Mouse (Mus musculus) hindbrain, postnatal 0 days (tissue): ENCODE data around the gene B230118H07Rik. TPM values are rescaled to one million over a fixed set of nuclear protein-coding genes. Genes with fewer than 3 reads are reported as not detected.

ENCODE experiments used
- ATAC-seq: fragments of 200-750 bp; cut with Nextera tagmentation; 2 replicates; pipeline ENCODE4 v1.8.0; 2017; ENCODE audit warnings: mild to moderate bottlenecking, moderate TSS enrichment, moderate library complexity
- DNase-seq: peaks from one replicate; pipeline ENCODE4 v3.0.0-alpha.2; 2015; ENCODE audit warnings: low spot score
- H3K27ac ChIP-seq: fragments of 300-500 bp; sonication (generic); 2 replicates; pipeline ENCODE4 v1.5.1; 2014; ENCODE audit warnings: mild to moderate bottlenecking
- H3K27me3 ChIP-seq: fragments of 300-500 bp; sonication (generic); 2 replicates; pipeline ENCODE4 v1.6.1; 2014; ENCODE audit warnings: low read length, mixed read lengths; ENCODE audit not compliant: insufficient read depth
- H3K36me3 ChIP-seq: fragments of 300-500 bp; sonication (generic); 2 replicates; pipeline ENCODE4 v1.6.1; 2014; ENCODE audit warnings: low read length, mixed read lengths; ENCODE audit not compliant: insufficient read depth
- H3K4me1 ChIP-seq: fragments of 300-500 bp; sonication (generic); 2 replicates; pipeline ENCODE4 v1.6.1; 2014; ENCODE audit warnings: antibody characterized with exemption, low read length, mixed read lengths; ENCODE audit not compliant: insufficient read depth
- H3K4me2 ChIP-seq: fragments of 300-500 bp; sonication (generic); 2 replicates; pipeline ENCODE4 v1.6.1; 2014; ENCODE audit warnings: low read depth, mild to moderate bottlenecking, low read length, moderate library complexity, mixed read lengths
- H3K4me3 ChIP-seq: fragments of 300-500 bp; sonication (generic); 2 replicates; pipeline ENCODE4 v1.5.1; 2014; ENCODE audit warnings: low read length
- H3K9ac ChIP-seq: fragments of 300-500 bp; sonication (generic); replicated peaks from 2 replicates; pipeline ENCODE4 v1.6.1; 2014; ENCODE audit warnings: mild to moderate bottlenecking, low read length, moderate library complexity, mixed read lengths
- H3K9me3 ChIP-seq: fragments of 300-500 bp; sonication (generic); 2 replicates; pipeline ENCODE4 v1.6.1; 2016; ENCODE audit warnings: low read length, mixed read lengths
- CTCF ChIP-seq: IDR thresholded peaks from 2 replicates; pipeline ENCODE4 v1.5.1; 2016; ENCODE audit warnings: antibody characterized with exemption, control low read depth, low read depth
- WGBS: fragments of 180-500 bp; shearing (Covaris S2); extraction: QIAGEN DNeasy Blood & Tissue Kit; methylation state at CpG from one replicate; pipeline ENCODE4 v1.1.7; 2014; 5-methylcytosine and 5-hydroxymethylcytosine counted together
- polyA plus RNA-seq: library from polyadenylated mRNA; unstranded; fragments of >200 nt; fragmentation: Nextera tagmentation; extraction: Ambion mirVana; gene quantifications from 2 replicates; pipeline ENCODE4 v1.2.1, GENCODE M21; 2015
- total RNA-seq: library from RNA; depleted of rRNA; stranded (reverse); fragments of >200 nt; gene quantifications from 2 replicates; pipeline ENCODE4 v1.2.3, GENCODE M21; 2014

B230118H07Rik gene
- total and polyA plus RNA-seq, 2 experiments from 2014 or later = 13.3 to 57.3 TPM

DNA sequence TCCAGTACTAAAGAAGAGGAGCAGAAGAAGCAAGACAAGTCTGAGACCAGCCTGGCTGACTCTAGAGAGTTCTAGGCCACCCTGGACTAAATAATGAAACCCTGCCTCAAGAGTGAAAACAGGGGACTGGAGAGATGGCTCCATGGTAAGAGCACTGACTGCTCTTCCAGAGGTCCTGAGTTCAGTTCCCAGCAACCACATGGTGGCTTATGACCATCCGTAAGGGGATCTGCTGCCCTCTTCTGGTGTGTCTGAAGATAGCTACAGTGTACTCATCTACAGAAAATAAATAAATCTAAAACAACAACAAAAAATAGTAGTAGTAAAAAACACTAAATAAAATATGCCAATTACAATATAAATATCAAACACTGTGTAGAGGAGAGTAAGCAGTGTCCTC lies 3.5 kb downstream of the B230118H07Rik start:
- no peak overlapping the region for H3K4me2 ChIP-seq
- no peaks in the 10 kb centered on the region for H3K27me3 ChIP-seq
- ATAC-seq (no peak), DNase-seq (no peak)
- H3K4me3 ChIP-seq = no peak overlapping the region
- no peaks in the 10 kb centered on the region for H3K36me3 ChIP-seq
- no peak overlapping the region for H3K27ac ChIP-seq
- no peak overlapping the region for H3K9ac ChIP-seq
- no peaks in the 10 kb centered on the region for H3K9me3 ChIP-seq
- WGBS = 87% methylated on average over 1 of the region's 1 CpGs
- no peak for TF ChIP-seq CTCF
- H3K4me1 ChIP-seq = 0 out of 2 replicates have a peak, but pooled peaks cover 3% of the 10 kb centered on the region

DNA sequence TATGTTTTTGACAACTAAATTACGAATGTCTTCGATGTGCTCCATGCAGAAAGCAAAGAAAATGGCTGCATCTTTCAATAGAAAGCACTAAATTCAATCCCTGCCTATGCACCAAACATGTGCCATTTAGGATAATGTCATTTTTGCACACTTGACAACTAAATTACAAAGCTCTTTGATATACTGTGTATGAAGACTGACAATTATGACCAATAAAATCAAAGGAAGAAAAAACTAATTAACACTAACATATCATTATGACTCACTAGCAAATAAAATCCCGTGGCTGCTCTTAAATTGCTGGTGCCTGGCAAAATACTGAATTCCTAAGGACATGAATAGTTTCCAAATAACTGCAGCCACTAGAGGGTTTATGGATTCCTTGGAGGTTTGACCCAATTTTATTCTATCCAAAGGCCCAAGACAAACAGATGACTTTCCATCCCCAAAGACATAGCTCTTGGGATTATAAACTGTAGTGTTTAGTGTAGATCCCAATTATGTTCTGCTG lies 9.4 kb downstream of the B230118H07Rik start:
- H3K27me3 ChIP-seq = no peaks in the 10 kb centered on the region
- H3K27ac ChIP-seq = no peak overlapping the region
- H3K4me1 ChIP-seq = no peaks in the 10 kb centered on the region
- ATAC-seq = no peak
- DNase-seq = no peak
- no peaks in the 10 kb centered on the region for H3K36me3 ChIP-seq
- H3K9me3 ChIP-seq = no peaks in the 10 kb centered on the region
- H3K4me2 ChIP-seq = no peak overlapping the region
- H3K9ac ChIP-seq = no peak overlapping the region
- TF ChIP-seq CTCF = no peak
- 75% methylated on average over 3 of the region's 3 CpGs for WGBS
- no peak overlapping the region for H3K4me3 ChIP-seq

DNA sequence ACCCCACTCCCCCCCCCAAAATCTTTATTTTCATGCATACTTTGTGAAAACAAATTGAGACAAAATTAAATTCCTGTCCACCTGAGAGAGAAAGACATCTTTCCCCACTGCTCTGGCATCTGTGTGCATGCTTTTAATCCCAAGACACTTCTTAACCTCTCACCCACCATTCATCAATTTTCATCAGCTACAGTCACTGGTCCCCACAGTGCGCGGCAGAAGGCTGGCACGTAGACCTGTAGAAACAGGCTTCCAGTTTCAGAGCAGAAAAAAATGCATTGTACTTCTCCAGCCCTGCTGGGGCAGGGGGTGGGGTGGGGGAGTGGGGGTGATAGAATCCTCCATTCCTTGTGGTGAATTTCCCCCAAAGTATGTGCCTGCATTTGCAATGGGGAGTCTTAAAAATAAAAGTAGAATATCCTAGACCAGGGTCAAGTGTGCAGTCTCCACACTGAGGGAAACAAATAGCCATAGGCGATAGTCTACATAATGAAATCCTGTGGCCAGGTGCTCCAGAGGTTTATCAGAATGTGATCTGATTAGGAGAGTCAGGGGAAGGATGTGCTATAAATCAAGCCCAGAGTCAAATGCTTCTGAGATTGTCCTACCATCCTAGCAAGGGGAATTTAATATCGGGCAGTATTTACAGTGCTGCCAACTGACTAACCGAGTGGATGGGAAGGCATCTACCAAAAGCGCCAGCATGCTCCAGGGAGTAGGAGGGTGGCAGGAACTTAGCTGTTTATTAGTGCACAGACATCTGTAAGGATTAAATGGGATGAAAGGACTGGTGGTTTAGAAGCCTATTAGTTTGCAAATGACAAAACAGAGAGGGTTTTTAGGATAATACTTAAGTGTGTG lies 10.1 kb downstream of the B230118H07Rik start:
- H3K9me3 ChIP-seq = no peaks in the 10 kb centered on the region
- 50% methylated on average over 7 of the region's 7 CpGs for WGBS
- no peak overlapping the region for H3K27ac ChIP-seq
- ATAC-seq (no peak), DNase-seq (no peak)
- no peak overlapping the region for H3K4me3 ChIP-seq
- H3K4me2 ChIP-seq = no peak overlapping the region
- H3K9ac ChIP-seq = no peak overlapping the region
- TF ChIP-seq CTCF = no peak
- H3K4me1 ChIP-seq = no peaks in the 10 kb centered on the region
- no peaks in the 10 kb centered on the region for H3K36me3 ChIP-seq
- no peaks in the 10 kb centered on the region for H3K27me3 ChIP-seq

GRCm38 (mm10) chr2:101628297-101629236 lies 20.8 kb downstream of the B230118H07Rik start:
- Histone ChIP-seq H3K4me1 (no peaks in the 10 kb centered on the region; the same call in 1 of the 2 replicates), H3K9me3 (no peaks in the 10 kb centered on the region), H3K27ac (peak overlapping the region; percentile 87), H3K36me3 (no peaks in the 10 kb centered on the region), H3K4me3 (peak overlapping the region; percentile 83), H3K9ac (peak overlapping the region; percentile 65), H3K4me2 (peak overlapping the region; percentile 66), H3K27me3 (no peaks in the 10 kb centered on the region)
- TF ChIP-seq CTCF = peak; percentile 25
- WGBS = 2% methylated on average over 31 of the region's 31 CpGs
- ATAC-seq (peak; percentile 99), DNase-seq (peak; percentile 97)

GRCm38 (mm10) chr2:101627227-101627626 lies 22.1 kb downstream of the B230118H07Rik start:
- H3K9me3 ChIP-seq = no peaks in the 10 kb centered on the region
- TF ChIP-seq CTCF = no peak
- H3K4me3 ChIP-seq = no peak overlapping the region
- no peak for ATAC-seq
- H3K4me2 ChIP-seq = peak overlapping the region; percentile 66; the same call in 1 of the 2 replicates
- H3K4me1 ChIP-seq = no peaks in the 10 kb centered on the region; the same call in 1 of the 2 replicates
- H3K27ac ChIP-seq = no peak overlapping the region
- no peak overlapping the region for H3K9ac ChIP-seq
- H3K27me3 ChIP-seq = no peaks in the 10 kb centered on the region
- DNase-seq = no peak
- no peaks in the 10 kb centered on the region for H3K36me3 ChIP-seq

DNA sequence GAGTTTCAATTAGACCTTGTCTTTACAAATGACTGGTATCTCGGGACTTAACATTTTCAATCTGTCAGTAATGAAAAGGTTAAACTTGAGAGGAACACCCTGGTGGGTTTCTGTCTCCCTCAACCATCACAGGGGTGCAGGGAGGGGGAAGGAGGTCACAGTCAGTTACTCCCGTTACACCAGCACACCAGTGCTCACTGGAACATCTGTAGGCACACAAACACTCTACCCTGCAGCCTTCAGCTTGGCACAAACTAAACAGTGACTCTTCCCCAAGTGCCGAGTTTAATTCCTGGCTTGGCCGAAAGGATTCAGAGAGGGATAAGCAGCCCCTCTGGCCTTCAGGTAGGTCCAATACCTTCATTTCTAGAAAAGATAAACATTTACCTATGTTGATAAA lies 24.8 kb downstream of the B230118H07Rik start, which contains the start of gene Rag2:
TSS of gene Rag2 (plus strand) at position 193 of the 400 bp plus-strand sequence.
- WGBS = 64% methylated on average over 4 of the region's 4 CpGs
- Histone ChIP-seq H3K36me3 (no peaks in the 10 kb centered on the region), H3K9me3 (no peaks in the 10 kb centered on the region), H3K27ac (no peak within 1 kb of the TSS), H3K4me3 (no peak within 1 kb of the TSS), H3K27me3 (no peaks in the 10 kb centered on the region), H3K4me2 (no peak within 1 kb of the TSS), H3K4me1 (peaks cover 6% of the 10 kb centered on the region; the same call in 1 of the 2 replicates), H3K9ac (no peak within 1 kb of the TSS)
- no peak for TF ChIP-seq CTCF
- DNase-seq (no peak), ATAC-seq (no peak)
